Comparison of ENCODE assay signal across 17 mouse cellular contexts in the genomic region with DNA sequence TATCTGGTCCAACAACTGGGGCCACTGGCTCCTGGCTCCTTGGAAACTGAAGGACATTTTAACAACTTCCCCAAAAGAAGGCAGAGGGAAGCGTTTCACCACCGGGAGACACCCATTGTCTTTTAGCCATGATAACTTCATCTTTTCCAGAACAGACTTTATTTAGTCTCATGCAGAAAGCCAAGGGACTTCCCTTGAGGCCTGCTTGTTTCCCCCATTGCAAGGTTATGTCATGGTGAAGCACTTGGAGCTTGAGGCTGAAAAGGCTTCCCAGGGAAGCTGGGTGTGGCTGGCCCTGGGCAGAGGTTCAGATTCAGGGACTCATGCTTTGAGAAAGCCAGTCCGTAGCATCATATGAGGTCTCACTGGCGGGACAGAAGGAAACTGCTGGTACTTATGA.
DNase-seq lines count a peak whose midpoint lies in the region; ATAC-seq lines count a peak whose summit lies in the region.
"Had no signal": no experiment of that assay in that cellular context is flagged by ENCODE, and none has a peak within 500 bp of the region (broad histone marks: within the 10 kb centered on the region; RNA-seq: fewer than 3 reads in every experiment).

No protein-coding gene starts in this region.

- no peak overlapping the region for H3K4me3 ChIP-seq in hindbrain, embryonic 16.5 days (ENCODE audit: low read length)
- H3K4me3 ChIP-seq: erythroblast, embryonic 14.5 days; kidney, embryonic 15.5 days; lung, embryonic 15.5 days had no signal

- ATAC-seq in hindbrain, embryonic 16.5 days: no peak
- ATAC-seq in monocyte, adult 5-6 weeks (replicated peaks; ENCODE audit: insufficient number of reproducible peaks, low FRiP score, low TSS enrichment, poor library complexity, severe bottlenecking): no peak
- ATAC-seq: forebrain, embryonic 14.5 days; midbrain, embryonic 16.5 days had no signal

- peak; percentile 6 to 32 for DNase-seq in urinary bladder, postnatal 36 days (ENCODE audit: low spot score in 2 of 2)
- DNase-seq in urinary bladder, postnatal 4 days (ENCODE audit: low spot score in 2 of 2): no peak
- peak; percentile 30 for DNase-seq in gastrocnemius, postnatal 10 days
- peak; percentile 34 to 43 for DNase-seq in heart, postnatal 14 days
- no peak for DNase-seq in embryo, embryonic 10 days (ENCODE audit: low spot score)
- DNase-seq: cerebellum, adult 11 months; left cerebral cortex, postnatal 4 days; right cerebral cortex, adult 18-20 months; thymus, adult 2 months had no signal

- no peak overlapping the region for H3K27ac ChIP-seq in hindbrain, embryonic 16.5 days (ENCODE audit: low read depth, low read length)
- H3K27ac ChIP-seq: kidney, embryonic 15.5 days; lung, embryonic 15.5 days had no signal

- H3K36me3 ChIP-seq in hindbrain, embryonic 16.5 days (ENCODE audit: control insufficient read depth, insufficient read depth, low read length): no peaks in the 10 kb centered on the region
- H3K36me3 ChIP-seq: G1E; kidney, embryonic 15.5 days; lung, embryonic 15.5 days had no signal

- no peak overlapping the region for H3K4me2 ChIP-seq in hindbrain, embryonic 16.5 days (ENCODE audit: low read length)
- H3K4me2 ChIP-seq: kidney, embryonic 15.5 days; lung, embryonic 15.5 days had no signal

- H3K9me3 ChIP-seq in hindbrain, embryonic 16.5 days (ENCODE audit: control insufficient read depth, low read length): no peaks in the 10 kb centered on the region; the same call in 1 of the 2 replicates
- H3K9me3 ChIP-seq: kidney, embryonic 15.5 days; lung, embryonic 15.5 days had no signal

- H3K27me3 ChIP-seq in hindbrain, embryonic 16.5 days (replicated peaks; ENCODE audit: control insufficient read depth, insufficient read depth, low read length): no peaks in the 10 kb centered on the region
- H3K27me3 ChIP-seq: kidney, embryonic 15.5 days; lung, embryonic 15.5 days had no signal

- no peak overlapping the region for H3K9ac ChIP-seq in hindbrain, embryonic 16.5 days (ENCODE audit: low read depth, low read length)
- H3K9ac ChIP-seq: kidney, embryonic 15.5 days; lung, embryonic 15.5 days had no signal

- WGBS in hindbrain, embryonic 16.5 days: 86% methylated on average over 4 of the region's 4 CpGs

- intact Hi-C loops in heart, postnatal 14 days (cut with DNase I): no loop called here

- H3K4me1 ChIP-seq in hindbrain, embryonic 16.5 days (ENCODE audit: control insufficient read depth, insufficient read depth, low read depth, low read length): no peaks in the 10 kb centered on the region
- H3K4me1 ChIP-seq: kidney, embryonic 15.5 days had no signal

Comparison
In these comparisons a context has a peak if more than half of its experiments do, and no peak if none do; other contexts are left out.
1. DNase-seq: peak in urinary bladder, postnatal 36 days (2 of 2), gastrocnemius, postnatal 10 days (single experiment) and heart, postnatal 14 days (2 of 2); none in urinary bladder, postnatal 4 days (0 of 2) and embryo, embryonic 10 days (single experiment).